Mouse (Mus musculus) common myeloid progenitor, adult 5-6 weeks (primary cell): ENCODE data around the gene Dock3. TPM values are rescaled to one million over a fixed set of nuclear protein-coding genes. Genes with fewer than 3 reads are reported as not detected.

Experiments
- total RNA-seq: library from RNA; stranded (forward); fragments of 200-1000, 187-1606 nt; gene quantifications from 2 replicates; pipeline ENCODE4 v1.2.3, GENCODE M21; 2017

The Dock3 gene
- total RNA-seq, 1 experiment from 2014 or later, result 0.23 TPM

Other genes starting within 250 kb of the Dock3 start
- gene Mapkapk3, start 58.0 kb upstream of the Dock3 start, total RNA-seq, result 61.4 and 71.9 TPM in 2 replicates
- 0.27 and 0.39 TPM in 2 replicates for gene Cish, start 64.1 kb upstream of the Dock3 start, total RNA-seq
- gene Hemk1, start 106.4 kb upstream of the Dock3 start, total RNA-seq, result 8.1 and 16.1 TPM in 2 replicates
- gene 6430571L13Rik, start 108.7 kb upstream of the Dock3 start, total RNA-seq, result 0.23 and 0.44 TPM in 2 replicates
- 0.19 and 0.37 TPM in 2 replicates for gene Cacna2d2, start 167.7 kb upstream of the Dock3 start, total RNA-seq